Mouse (Mus musculus) left cerebral cortex, postnatal 14 days (tissue): Measurements from ENCODE around the gene Apoa1. TPM values are rescaled to one million over a fixed set of nuclear protein-coding genes. Genes with fewer than 3 reads are reported as not detected.

ENCODE experiments used
- DNase-seq, 2 experiments: peaks; one replicate each; pipeline ENCODE4 v3.0.0; 2021 to 2022; ENCODE audit warnings: low spot score in 2 of 2, mixed read lengths in 1 of 2
- intact Hi-C: fragments of 180-260 bp; cut with DNase I; formaldehyde crosslinking; loops from one replicate; pipeline ENCODE4 v1.15.1; 2025
- long read RNA-seq, 2 experiments: library from polyadenylated mRNA; stranded (forward); transcript quantifications; one replicate each; pipeline ENCODE4 v2.0.0; 2021
- total RNA-seq, 2 experiments: library from RNA; stranded (reverse); gene quantifications; 2 replicates each; pipeline ENCODE4 v1.2.3; 2021

Gene Apoa1
- under 1 TPM in 1 of 2 experiments, not detected in 1; 0.57 TPM for total RNA-seq
- long read RNA-seq, experiment 1, partial matches to known transcripts: 0 of 2 reads
- long read RNA-seq, experiment 1, other reads (novel, unspliced or antisense): 2 of 2 reads
- long read RNA-seq, experiment 2: 0 reads

- no peak for DNase-seq
- intact Hi-C loops: no loop called here
Observed at GRCm38 (mm10) chr9:46228491-46228890, at the start of gene Apoa1. Gene Apoa1 (plus strand): TSS chr9:46228580.

DNA sequence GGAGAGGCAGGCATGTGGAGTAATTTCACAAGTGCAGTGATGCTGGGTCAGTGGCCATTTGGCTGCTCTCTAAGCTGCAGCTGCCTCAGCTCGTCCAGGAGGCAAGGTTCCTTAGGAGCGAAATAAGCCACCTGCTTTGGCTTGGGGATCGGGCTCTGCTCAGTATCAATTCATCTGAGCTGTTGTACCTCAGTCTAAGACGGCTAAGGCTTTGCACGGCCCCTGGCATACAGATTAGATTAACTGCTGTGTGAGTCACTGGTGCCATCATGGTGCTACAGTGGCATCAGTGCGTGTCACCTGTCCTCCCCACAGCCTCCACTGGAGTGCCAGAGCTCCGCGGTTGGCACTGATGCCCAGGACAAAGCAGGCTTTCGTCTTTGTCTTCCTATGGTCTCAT, 49.8 kb upstream of the Apoa1 start:
- DNase-seq: no peak
- intact Hi-C loops: no loop called here

- intact Hi-C loops: no loop called here
Observed at GRCm38 (mm10) chr9:46181297-46181696, 47.1 kb upstream of the Apoa1 start.

DNA sequence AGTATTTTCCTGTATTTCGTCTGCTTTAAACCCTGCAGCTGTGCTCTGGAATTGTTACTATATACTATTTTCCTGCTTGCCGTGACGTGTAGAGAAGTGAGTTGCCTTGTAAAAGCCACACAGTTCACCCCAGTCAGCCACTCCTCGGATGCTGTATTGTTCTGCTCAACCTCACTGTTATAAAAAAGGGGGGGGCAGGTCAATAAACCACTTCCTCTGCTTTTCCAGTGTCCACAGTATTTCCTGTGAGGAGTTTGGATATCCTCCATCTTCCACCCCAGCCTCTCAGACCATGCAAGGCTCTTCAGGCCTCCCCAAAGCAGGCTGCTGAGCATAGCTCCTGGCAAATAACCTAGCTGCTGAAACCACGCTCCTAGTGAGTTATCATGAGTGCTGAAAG, 43.8 kb upstream of the Apoa1 start:
- intact Hi-C loops: no loop called here
- DNase-seq: no peak

More at GRCm38 (mm10) chr9:46181297-46181696, 47.1 kb upstream of the Apoa1 start:
- DNase-seq: no peak

- intact Hi-C loops: no loop called here
- DNase-seq: peak; percentile 26 to 34
Observed at GRCm38 (mm10) chr9:46185191-46185590, 43.2 kb upstream of the Apoa1 start.

GRCm38 (mm10) chr9:46186387-46186786, 42.0 kb upstream of the Apoa1 start:
- intact Hi-C loops: no loop called here

DNA sequence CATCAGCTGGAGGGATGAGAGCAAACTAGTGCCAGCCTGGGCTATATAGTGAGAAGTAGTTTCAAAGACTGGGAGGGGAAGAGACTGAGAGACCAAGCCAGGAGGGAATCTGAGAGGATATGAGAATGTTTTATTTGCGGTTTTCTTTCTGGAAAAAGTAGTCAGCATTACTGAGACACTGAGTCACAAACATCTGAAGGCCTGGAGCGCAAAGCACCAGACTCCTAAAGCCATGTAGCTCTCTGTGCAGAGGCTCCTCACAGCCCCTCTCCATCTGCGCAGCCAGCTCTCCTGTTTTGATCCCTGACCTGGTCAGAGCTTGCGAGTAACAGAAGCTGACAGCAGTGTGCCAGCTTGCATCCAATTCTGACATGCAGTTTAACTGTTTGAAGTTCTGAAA, 40.0 kb upstream of the Apoa1 start:
- DNase-seq: no peak
- intact Hi-C loops: no loop called here

More at GRCm38 (mm10) chr9:46186387-46186786, 42.0 kb upstream of the Apoa1 start:
- DNase-seq: no peak

DNA sequence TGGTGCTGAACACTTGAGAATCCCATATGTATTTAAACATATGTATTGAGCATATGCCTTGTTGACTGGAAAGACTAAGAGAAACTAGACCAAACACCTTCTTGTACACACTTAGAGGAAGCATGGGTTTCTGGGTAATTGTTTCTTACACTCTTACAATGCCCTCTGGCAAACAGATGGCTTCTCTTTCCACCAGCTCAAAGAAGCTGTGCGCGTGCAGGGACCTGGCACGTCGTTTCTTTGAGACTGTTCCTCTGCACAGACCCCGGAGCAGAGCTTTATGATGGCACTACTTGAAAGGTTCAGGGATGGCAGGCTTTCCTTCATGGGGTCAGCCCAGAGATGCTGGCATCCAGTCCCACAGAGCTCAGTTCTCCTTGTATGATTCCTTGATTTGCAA, 39.4 kb upstream of the Apoa1 start:
- DNase-seq: no peak
- intact Hi-C loops: no loop called here

- intact Hi-C loops: no loop called here
- no peak for DNase-seq
Observed at GRCm38 (mm10) chr9:46189381-46189780, 39.0 kb upstream of the Apoa1 start.

DNA sequence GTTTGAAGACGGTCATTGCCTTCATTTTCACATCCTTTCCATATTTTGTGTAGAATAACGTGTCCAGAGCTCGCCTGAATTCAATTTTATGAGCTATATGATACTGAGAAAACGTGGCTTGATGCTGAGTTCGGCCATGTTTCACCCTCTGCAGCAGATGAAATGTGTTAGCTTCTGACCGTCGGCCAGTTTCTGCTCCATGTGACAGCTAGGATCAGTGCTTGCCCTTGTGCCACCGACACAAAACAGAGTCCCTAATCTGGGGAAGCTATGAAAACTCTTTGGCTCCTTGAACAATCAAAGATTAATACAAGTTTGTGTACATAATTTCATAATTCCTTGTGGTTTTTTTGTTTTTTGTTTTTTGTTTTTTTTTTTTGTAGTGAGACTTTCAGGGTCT, 37.1 kb upstream of the Apoa1 start:
- intact Hi-C loops: loop anchor here (1.0 kb wide), 1 partner anchor 188 kb away; no protein-coding TSS in a partner anchor
- no peak for DNase-seq

- intact Hi-C loops: loop anchor here (1.0 kb wide), 1 partner anchor 188 kb away; no protein-coding TSS in a partner anchor
- DNase-seq: peak; percentile 34 to 51
Observed at GRCm38 (mm10) chr9:46191644-46192043, 36.7 kb upstream of the Apoa1 start.

- DNase-seq: no peak
- intact Hi-C loops: no loop called here
Observed at GRCm38 (mm10) chr9:46192642-46193041, 35.7 kb upstream of the Apoa1 start.

- intact Hi-C loops: no loop called here
- no peak for DNase-seq
Observed at GRCm38 (mm10) chr9:46194809-46195208, 33.6 kb upstream of the Apoa1 start.

GRCm38 (mm10) chr9:46196699-46197169, 31.6 kb upstream of the Apoa1 start:
- no peak for DNase-seq
- intact Hi-C loops: no loop called here

DNA sequence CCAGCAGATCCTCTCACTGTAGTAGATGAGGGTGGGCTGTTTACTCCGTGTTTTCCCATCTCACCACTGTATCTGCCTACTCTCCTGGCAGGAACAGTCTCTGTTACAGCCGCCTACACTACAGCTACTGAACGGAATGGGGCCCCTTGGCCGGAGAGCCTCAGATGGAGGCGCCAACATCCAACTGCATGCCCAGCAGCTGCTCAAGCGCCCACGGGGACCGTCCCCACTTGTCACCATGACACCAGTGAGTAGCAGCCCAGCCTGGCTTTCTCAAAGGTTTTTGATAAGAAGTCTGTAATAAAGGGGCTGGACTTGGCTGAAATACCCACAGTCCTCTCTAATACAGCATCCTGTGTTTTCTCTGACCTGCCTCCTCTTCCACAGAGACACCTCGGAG, 29.9 kb upstream of the Apoa1 start:
- DNase-seq: peak; percentile 24 to 46
- intact Hi-C loops: no loop called here

DNA sequence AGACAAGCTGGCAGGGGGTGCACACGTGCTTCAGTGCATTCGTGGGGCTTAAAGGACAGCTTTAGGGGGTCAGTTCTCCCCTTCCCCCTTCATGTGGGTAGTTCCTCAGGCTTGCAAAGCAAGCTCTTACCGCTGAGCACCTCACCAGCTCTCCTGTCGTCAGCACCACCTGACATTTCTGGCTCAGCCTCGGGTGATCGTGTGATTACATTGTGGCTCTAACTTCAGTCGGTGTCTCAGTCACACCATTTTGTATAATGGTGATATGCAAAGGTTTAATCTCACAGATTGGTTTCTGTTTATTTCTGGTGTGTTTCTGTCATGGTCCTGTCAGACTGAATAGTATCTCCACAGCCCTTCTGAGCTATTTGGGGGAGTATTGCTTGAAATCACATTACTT, 29.4 kb upstream of the Apoa1 start:
- intact Hi-C loops: no loop called here
- no peak for DNase-seq

DNA sequence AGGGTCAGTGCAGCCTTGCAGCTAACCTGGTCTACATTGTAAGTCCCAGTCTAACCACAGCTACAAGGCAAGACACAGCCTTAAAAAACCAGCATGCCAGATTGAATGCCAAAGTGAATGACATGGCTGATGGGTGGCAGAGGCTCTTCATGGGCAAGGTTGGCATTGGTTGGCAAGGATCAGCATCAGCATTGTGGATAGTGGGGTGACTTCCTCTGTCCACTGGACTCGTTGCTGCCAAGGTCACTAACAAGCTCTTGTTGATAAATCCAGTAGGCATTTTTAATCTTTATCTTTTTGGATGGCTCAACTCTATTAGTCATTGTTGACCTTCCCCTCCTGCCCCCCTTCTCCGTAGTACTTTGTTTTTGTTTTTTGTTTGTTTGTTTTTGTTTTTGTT, 28.8 kb upstream of the Apoa1 start:
- no peak for DNase-seq
- intact Hi-C loops: no loop called here

- DNase-seq: no peak
Observed at GRCm38 (mm10) chr9:46206834-46207500, 21.4 kb upstream of the Apoa1 start.

GRCm38 (mm10) chr9:46207501-46207869, 20.9 kb upstream of the Apoa1 start:
- no peak for DNase-seq
- intact Hi-C loops: no loop called here

More at GRCm38 (mm10) chr9:46206834-46207500, 21.4 kb upstream of the Apoa1 start:
- intact Hi-C loops: no loop called here

DNA sequence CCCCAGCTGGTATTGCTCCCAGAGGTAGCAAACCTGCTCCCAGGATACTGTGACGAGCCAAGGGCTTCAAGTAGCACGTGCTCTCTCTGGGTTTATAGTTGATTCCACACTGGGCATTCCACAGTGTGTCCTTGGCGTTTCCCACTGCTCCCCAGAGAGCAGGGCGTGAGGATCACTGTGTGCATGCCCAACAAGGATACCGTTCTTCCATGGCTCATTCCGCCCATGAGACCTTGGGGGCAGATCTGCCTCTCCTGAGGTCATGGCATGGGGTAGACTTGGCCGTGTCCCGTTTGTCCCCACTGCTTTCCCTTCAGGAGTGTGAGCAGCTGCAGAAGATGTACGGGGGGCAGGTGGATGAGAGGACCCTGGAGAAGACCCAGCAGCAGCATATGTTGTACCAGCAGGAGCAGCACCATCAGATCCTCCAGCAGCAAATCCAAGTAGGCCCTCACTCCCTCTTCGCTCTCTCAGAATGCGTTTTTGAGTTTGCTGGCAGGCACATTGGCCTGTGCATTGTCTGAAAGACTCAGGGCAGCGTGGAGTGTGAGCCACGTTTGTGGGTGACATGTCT, 19.9 kb upstream of the Apoa1 start:
- intact Hi-C loops: no loop called here
- DNase-seq: no peak

DNA sequence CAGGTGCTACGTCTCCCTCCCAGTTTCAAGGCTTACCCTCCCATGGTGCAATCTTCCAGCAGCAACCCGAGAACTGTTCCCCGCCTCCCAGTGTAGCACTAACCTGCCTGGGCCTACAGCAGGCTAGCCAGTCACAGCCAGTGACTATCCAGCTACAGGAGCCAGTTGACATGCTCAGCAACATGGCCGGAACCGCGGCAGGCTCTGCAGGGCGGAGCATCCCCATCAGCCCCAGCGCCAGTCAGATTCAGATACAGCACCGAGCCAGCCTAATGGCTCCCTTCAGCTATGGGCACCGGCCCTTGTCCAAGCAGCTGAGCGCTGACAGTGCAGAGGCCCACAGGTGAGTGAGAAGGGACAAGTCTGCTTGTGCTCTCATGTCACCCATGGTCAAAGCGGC, 17.9 kb upstream of the Apoa1 start:
- DNase-seq: no peak
- intact Hi-C loops: no loop called here
